Mouse (Mus musculus) midbrain, embryonic 11.5 days (tissue): Measurements from ENCODE around the gene Lamb1. TPM values are rescaled to one million over a fixed set of nuclear protein-coding genes. Genes with fewer than 3 reads are reported as not detected.

Source experiments
- ATAC-seq: fragments of 200-750 bp; cut with Nextera tagmentation; 2 replicates; pipeline ENCODE4 v1.8.0; 2017; ENCODE audit warnings: moderate TSS enrichment, moderate library complexity; ENCODE audit not compliant: low FRiP score
- DNase-seq: peaks from one replicate; pipeline ENCODE4 v3.0.0; 2015; ENCODE audit warnings: low spot score; ENCODE audit errors: missing footprints
- H3K27ac ChIP-seq: fragments of 300-500 bp; sonication (generic); 2 replicates; pipeline ENCODE4 v1.5.1; 2014; ENCODE audit warnings: low read depth, low read length
- H3K27me3 ChIP-seq: fragments of 300-500 bp; sonication (generic); 2 replicates; pipeline ENCODE4 v1.6.1; 2014; ENCODE audit warnings: mild to moderate bottlenecking, low read length, moderate library complexity, mixed read lengths; ENCODE audit not compliant: control insufficient read depth, insufficient read depth
- H3K36me3 ChIP-seq: fragments of 300-500 bp; sonication (generic); 2 replicates; pipeline ENCODE4 v1.6.1; 2014; ENCODE audit warnings: mild to moderate bottlenecking, low read length, moderate library complexity, mixed read lengths; ENCODE audit not compliant: control insufficient read depth, insufficient read depth
- H3K4me1 ChIP-seq: fragments of 300-500 bp; sonication (generic); 2 replicates; pipeline ENCODE4 v1.6.1; 2014; ENCODE audit warnings: low read length; ENCODE audit not compliant: control insufficient read depth, insufficient read depth
- H3K4me2 ChIP-seq: fragments of 300-500 bp; sonication (generic); 2 replicates; pipeline ENCODE4 v1.6.1; 2014; ENCODE audit warnings: mild to moderate bottlenecking, moderate library complexity
- H3K4me3 ChIP-seq: fragments of 300-500 bp; sonication (generic); 2 replicates; pipeline ENCODE4 v1.5.1; 2014; ENCODE audit warnings: low read depth, low read length
- H3K9ac ChIP-seq: fragments of 300-500 bp; sonication (generic); 2 replicates; pipeline ENCODE4 v1.6.1; 2014; ENCODE audit warnings: low read length
- H3K9me3 ChIP-seq: fragments of 300-500 bp; sonication (generic); 2 replicates; pipeline ENCODE4 v1.6.1; 2016; ENCODE audit warnings: low read length; ENCODE audit not compliant: control insufficient read depth
- WGBS: fragments of 180-500 bp; shearing (Covaris S2); extraction: QIAGEN DNeasy Blood & Tissue Kit; methylation state at CpG from one replicate; pipeline ENCODE4 v1.1.7; 2014; 5-methylcytosine and 5-hydroxymethylcytosine counted together
- polyA plus RNA-seq: library from polyadenylated mRNA; unstranded; fragments of >200 nt; fragmentation: Nextera tagmentation; extraction: Ambion mirVana; gene quantifications from 2 replicates; pipeline ENCODE4 v1.2.1, GENCODE M21; 2014

Gene Lamb1
- 17.3 and 18.5 TPM in 2 replicates for polyA plus RNA-seq

DNA sequence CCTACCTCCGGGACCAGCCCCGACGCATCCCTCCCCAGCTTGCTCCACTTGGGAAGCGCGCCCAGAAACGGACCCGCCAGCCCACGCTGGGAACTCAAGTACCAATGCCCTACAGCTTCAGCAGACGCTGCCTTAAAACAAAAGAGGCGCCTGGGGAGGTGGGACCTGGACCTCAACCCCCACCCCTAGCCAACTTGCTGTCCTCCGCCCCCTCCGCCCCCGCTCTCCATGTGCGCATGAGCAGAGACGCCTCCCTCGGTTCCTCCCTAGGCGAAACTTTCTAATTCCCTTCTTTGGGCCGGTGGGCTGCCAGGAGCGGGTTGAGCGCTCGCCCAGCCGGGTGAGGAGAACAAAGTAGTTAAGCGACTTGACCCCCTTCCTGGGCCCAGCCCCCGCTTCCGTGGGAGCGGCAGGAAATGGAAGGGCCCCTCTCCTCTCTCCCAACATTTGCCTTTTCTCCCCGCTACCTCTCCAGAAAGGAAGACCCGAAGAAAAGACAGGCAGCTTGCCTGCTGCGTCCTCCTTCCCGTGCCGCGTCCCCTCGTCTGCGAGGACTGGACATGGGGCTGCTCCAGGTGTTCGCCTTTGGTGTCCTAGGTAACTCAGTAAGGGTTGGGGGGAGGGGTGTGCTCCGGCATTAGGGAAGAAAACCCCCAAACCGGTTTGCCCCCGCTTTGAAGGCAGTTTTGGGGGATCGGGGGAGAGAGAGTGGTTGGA lies at the start of gene Lamb1:
TSS of gene Lamb1 (plus strand) at position 230 of the 717 bp plus-strand sequence.
- 0 out of 2 replicates have a peak within 1 kb of the TSS, but pooled peaks have one; percentile 5 for H3K9ac ChIP-seq
- H3K4me2 ChIP-seq, result peak within 1 kb of the TSS; percentile 49
- peaks cover 13% of the 10 kb centered on the region for H3K4me1 ChIP-seq
- WGBS, result 0% methylated on average over 39 of the region's 39 CpGs
- H3K9me3 ChIP-seq, result no peaks in the 10 kb centered on the region
- peak within 1 kb of the TSS; percentile 34 for H3K4me3 ChIP-seq
- no peak within 1 kb of the TSS for H3K27ac ChIP-seq
- no peak for ATAC-seq
- H3K36me3 ChIP-seq, result no peaks in the 10 kb centered on the region
- peaks cover 40% of the 10 kb centered on the region for H3K27me3 ChIP-seq
- DNase-seq, result peak; percentile 92

DNA sequence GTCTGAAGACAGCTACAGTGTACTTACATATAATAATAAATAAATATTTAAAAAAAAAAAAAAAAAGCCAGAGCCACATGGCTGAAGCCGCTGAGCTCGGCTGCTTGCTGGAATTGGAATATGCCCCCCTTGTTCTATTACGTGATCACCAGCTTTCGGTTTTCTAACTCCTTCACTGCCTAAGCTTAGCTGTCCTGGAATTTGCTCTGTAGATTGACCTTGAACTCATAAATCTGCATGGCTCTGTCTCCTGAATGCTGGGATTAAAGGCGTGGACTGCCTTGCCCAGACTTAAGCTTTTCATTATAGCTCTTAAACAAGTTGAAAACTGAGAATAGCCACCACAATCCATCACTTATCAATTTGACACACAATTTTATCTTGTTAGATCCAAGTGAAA lies 47.8 kb upstream of the Lamb1 start:
- Histone ChIP-seq H3K36me3 (no peaks in the 10 kb centered on the region), H3K4me1 (no peaks in the 10 kb centered on the region), H3K4me2 (no peak overlapping the region), H3K4me3 (no peak overlapping the region), H3K27ac (no peak overlapping the region), H3K9ac (no peak overlapping the region), H3K9me3 (no peaks in the 10 kb centered on the region), H3K27me3 (no peaks in the 10 kb centered on the region)
- 82% methylated on average over 5 of the region's 5 CpGs for WGBS
- DNase-seq, result no peak
- ATAC-seq, result no peak

DNA sequence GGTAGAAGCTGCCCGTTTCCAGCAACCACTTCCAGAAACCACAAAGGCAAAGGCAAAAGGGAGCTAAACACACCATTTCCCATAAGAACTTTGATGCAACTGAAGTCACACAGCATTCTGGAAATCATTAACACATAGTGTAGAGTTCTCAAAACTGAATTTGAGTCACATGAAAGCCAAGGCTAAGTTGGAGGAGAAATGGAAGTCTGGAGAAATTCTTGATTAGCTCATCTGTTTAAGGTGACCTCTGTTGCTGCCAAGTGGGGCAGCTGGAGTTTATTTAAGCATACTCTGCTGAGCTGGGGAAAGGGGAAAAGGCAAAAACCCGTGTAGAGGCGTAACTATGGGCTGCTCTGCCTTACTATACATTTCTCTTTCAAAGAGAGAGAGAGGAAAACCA lies 46.3 kb upstream of the Lamb1 start:
- no peak overlapping the region for H3K27ac ChIP-seq
- ATAC-seq (no peak), DNase-seq (no peak)
- 78% methylated on average over 3 of the region's 3 CpGs for WGBS
- H3K27me3 ChIP-seq, result no peaks in the 10 kb centered on the region
- no peak overlapping the region for H3K4me2 ChIP-seq
- no peaks in the 10 kb centered on the region for H3K4me1 ChIP-seq
- no peak overlapping the region for H3K4me3 ChIP-seq
- H3K9me3 ChIP-seq, result no peaks in the 10 kb centered on the region
- no peak overlapping the region for H3K9ac ChIP-seq
- no peaks in the 10 kb centered on the region for H3K36me3 ChIP-seq

- H3K36me3 ChIP-seq, result no peaks in the 10 kb centered on the region
- H3K27ac ChIP-seq, result no peak overlapping the region
- ATAC-seq (no peak), DNase-seq (no peak)
- 81% methylated on average over 6 of the region's 6 CpGs for WGBS
- H3K9me3 ChIP-seq, result no peaks in the 10 kb centered on the region
- no peak overlapping the region for H3K4me2 ChIP-seq
- no peaks in the 10 kb centered on the region for H3K4me1 ChIP-seq
- H3K9ac ChIP-seq, result no peak overlapping the region
- H3K4me3 ChIP-seq, result no peak overlapping the region
- no peaks in the 10 kb centered on the region for H3K27me3 ChIP-seq
These were observed 43.5 kb upstream of the Lamb1 start for GRCm38 (mm10) chr12:31221522-31221921.

GRCm38 (mm10) chr12:31222282-31222681 lies 42.8 kb upstream of the Lamb1 start:
- no peak overlapping the region for H3K9ac ChIP-seq
- DNase-seq (peak; percentile 69), ATAC-seq (no peak)
- no peaks in the 10 kb centered on the region for H3K27me3 ChIP-seq
- no peaks in the 10 kb centered on the region for H3K4me1 ChIP-seq
- 42% methylated on average over 2 of the region's 2 CpGs for WGBS
- no peak overlapping the region for H3K4me2 ChIP-seq
- no peak overlapping the region for H3K4me3 ChIP-seq
- H3K27ac ChIP-seq, result no peak overlapping the region
- H3K9me3 ChIP-seq, result no peaks in the 10 kb centered on the region
- H3K36me3 ChIP-seq, result no peaks in the 10 kb centered on the region

DNA sequence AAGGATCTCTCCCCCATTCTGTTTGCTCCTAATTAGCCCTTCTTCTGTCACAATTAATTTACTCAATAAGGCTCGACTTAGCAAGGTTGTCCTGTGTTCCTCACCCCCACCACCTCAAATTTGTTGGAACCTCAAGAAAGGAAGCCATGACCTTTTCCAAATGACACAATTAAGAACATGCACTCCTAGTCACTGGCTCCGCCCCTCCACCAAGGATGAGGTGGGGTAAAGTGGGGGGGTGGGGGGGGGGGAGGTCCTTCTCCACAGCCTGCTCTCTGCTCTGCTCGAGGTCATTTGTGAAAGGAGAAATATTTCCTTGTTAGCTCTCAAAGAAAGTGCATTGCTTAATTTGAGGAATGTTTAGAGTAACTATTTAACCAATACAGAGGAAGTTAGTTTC lies 42.3 kb upstream of the Lamb1 start:
- DNase-seq (no peak), ATAC-seq (no peak)
- H3K9me3 ChIP-seq, result no peaks in the 10 kb centered on the region
- WGBS, result 22% methylated on average over 3 of the region's 3 CpGs
- no peak overlapping the region for H3K27ac ChIP-seq
- no peak overlapping the region for H3K4me2 ChIP-seq
- no peaks in the 10 kb centered on the region for H3K27me3 ChIP-seq
- no peaks in the 10 kb centered on the region for H3K4me1 ChIP-seq
- no peak overlapping the region for H3K4me3 ChIP-seq
- H3K9ac ChIP-seq, result no peak overlapping the region
- H3K36me3 ChIP-seq, result no peaks in the 10 kb centered on the region

- WGBS, result 38% methylated on average over 8 of the region's 8 CpGs
- no peak overlapping the region for H3K4me3 ChIP-seq
- H3K27me3 ChIP-seq, result no peaks in the 10 kb centered on the region
- H3K4me1 ChIP-seq, result no peaks in the 10 kb centered on the region
- H3K9ac ChIP-seq, result no peak overlapping the region
- ATAC-seq (no peak), DNase-seq (peak; percentile 35)
- H3K9me3 ChIP-seq, result no peaks in the 10 kb centered on the region
- H3K36me3 ChIP-seq, result no peaks in the 10 kb centered on the region
- H3K4me2 ChIP-seq, result no peak overlapping the region
- no peak overlapping the region for H3K27ac ChIP-seq
These were observed 39.6 kb upstream of the Lamb1 start for GRCm38 (mm10) chr12:31225451-31225850.

- no peak overlapping the region for H3K4me3 ChIP-seq
- ATAC-seq (no peak), DNase-seq (no peak)
- H3K36me3 ChIP-seq, result no peaks in the 10 kb centered on the region
- WGBS, result 92% methylated on average over 3 of the region's 3 CpGs
- no peak overlapping the region for H3K4me2 ChIP-seq
- no peaks in the 10 kb centered on the region for H3K9me3 ChIP-seq
- H3K4me1 ChIP-seq, result no peaks in the 10 kb centered on the region
- no peak overlapping the region for H3K27ac ChIP-seq
- no peaks in the 10 kb centered on the region for H3K27me3 ChIP-seq
- H3K9ac ChIP-seq, result no peak overlapping the region
These were observed 37.9 kb upstream of the Lamb1 start for GRCm38 (mm10) chr12:31227167-31227566.

DNA sequence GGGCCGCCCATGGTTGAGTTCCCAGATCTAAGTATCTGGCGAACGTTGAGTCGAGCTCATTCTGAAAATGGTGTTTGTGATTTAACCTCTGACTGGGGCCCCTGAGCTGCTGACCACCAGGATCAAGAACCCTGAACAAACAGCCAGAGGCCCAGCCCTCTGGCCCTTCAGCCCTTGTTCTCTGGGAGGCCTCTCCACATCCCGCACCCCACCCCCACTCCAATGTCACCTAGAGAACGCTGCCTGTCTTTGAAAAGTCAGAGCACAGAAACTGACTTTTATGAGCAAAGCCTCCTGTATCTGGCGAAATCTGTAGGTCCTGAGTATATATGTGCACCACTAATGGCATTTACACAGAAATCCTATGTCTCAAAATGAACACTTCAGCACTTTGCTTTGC lies 36.2 kb upstream of the Lamb1 start:
- no peaks in the 10 kb centered on the region for H3K9me3 ChIP-seq
- H3K4me1 ChIP-seq, result no peaks in the 10 kb centered on the region
- H3K4me2 ChIP-seq, result no peak overlapping the region
- no peaks in the 10 kb centered on the region for H3K27me3 ChIP-seq
- H3K36me3 ChIP-seq, result no peaks in the 10 kb centered on the region
- no peak overlapping the region for H3K27ac ChIP-seq
- H3K9ac ChIP-seq, result no peak overlapping the region
- H3K4me3 ChIP-seq, result no peak overlapping the region
- DNase-seq (peak; percentile 86), ATAC-seq (no peak)
- 54% methylated on average over 7 of the region's 7 CpGs for WGBS
